Mouse (Mus musculus) spleen, postnatal 10 days (tissue): Measurements from ENCODE around the gene Vipas39.

Experiments
- DNase-seq, 2 experiments: peaks; one replicate each; pipeline ENCODE4 v3.0.0; 2021 to 2022; ENCODE audit warnings: low spot score in 2 of 2

Gene Vipas39

GRCm38 (mm10) chr12:87196310-87196709, 69.7 kb downstream of the Vipas39 start:
- DNase-seq, result no peak

GRCm38 (mm10) chr12:87195069-87195468, 71.0 kb downstream of the Vipas39 start:
- DNase-seq, result no peak

- no peak for DNase-seq
Observed at GRCm38 (mm10) chr12:87193008-87193407, 73.0 kb downstream of the Vipas39 start.
